Mouse (Mus musculus) kidney, embryonic 15.5 days (tissue): ENCODE results near the gene Tbx2. TPM values are rescaled to one million over a fixed set of nuclear protein-coding genes. Genes with fewer than 3 reads are reported as not detected.

Experiments
- ATAC-seq: fragments of 200-750 bp; cut with Nextera tagmentation; replicated peaks from 2 replicates; pipeline ENCODE4 v1.8.0; 2017; ENCODE audit warnings: moderate TSS enrichment; ENCODE audit not compliant: low FRiP score
- H3K27ac ChIP-seq: fragments of 300-500 bp; sonication (generic); 2 replicates; pipeline ENCODE4 v1.5.1; 2015; ENCODE audit warnings: mild to moderate bottlenecking, inconsistent platforms
- H3K27me3 ChIP-seq: fragments of 300-500 bp; sonication (generic); 2 replicates; pipeline ENCODE4 v1.6.1; 2015; ENCODE audit warnings: inconsistent platforms
- H3K36me3 ChIP-seq: fragments of 300-500 bp; sonication (generic); 2 replicates; pipeline ENCODE4 v1.6.1; 2015; ENCODE audit warnings: inconsistent platforms
- H3K4me1 ChIP-seq: fragments of 300-500 bp; sonication (generic); 2 replicates; pipeline ENCODE4 v1.6.1; 2015; ENCODE audit warnings: inconsistent platforms
- H3K4me2 ChIP-seq: fragments of 300-500 bp; sonication (generic); 2 replicates; pipeline ENCODE4 v1.6.1; 2015; ENCODE audit warnings: moderate library complexity, mild to moderate bottlenecking, inconsistent platforms
- H3K4me3 ChIP-seq: fragments of 300-500 bp; sonication (generic); replicated peaks from 2 replicates; pipeline ENCODE4 v1.5.1; 2015; ENCODE audit warnings: mild to moderate bottlenecking, inconsistent platforms
- H3K9ac ChIP-seq: fragments of 300-500 bp; sonication (generic); 2 replicates; pipeline ENCODE4 v1.6.1; 2015; ENCODE audit warnings: mild to moderate bottlenecking, inconsistent platforms
- H3K9me3 ChIP-seq: fragments of 300-500 bp; sonication (generic); replicated peaks from 2 replicates; pipeline ENCODE4 v1.6.1; 2016; ENCODE audit warnings: inconsistent platforms
- WGBS: fragments of 180-500 bp; shearing (Covaris S2); methylation state at CpG from one replicate; pipeline ENCODE4 v1.1.7; 2015; ENCODE audit warnings: mixed read lengths; 5-methylcytosine and 5-hydroxymethylcytosine counted together
- polyA plus RNA-seq: library from polyadenylated mRNA; unstranded; fragments of >200 nt; fragmentation: Nextera tagmentation; extraction: Ambion mirVana; gene quantifications from 2 replicates; pipeline ENCODE4 v1.2.1, GENCODE M21; 2015

Gene Tbx2
- polyA plus RNA-seq, 1 experiment from 2014 or later: 11.4 TPM

DNA sequence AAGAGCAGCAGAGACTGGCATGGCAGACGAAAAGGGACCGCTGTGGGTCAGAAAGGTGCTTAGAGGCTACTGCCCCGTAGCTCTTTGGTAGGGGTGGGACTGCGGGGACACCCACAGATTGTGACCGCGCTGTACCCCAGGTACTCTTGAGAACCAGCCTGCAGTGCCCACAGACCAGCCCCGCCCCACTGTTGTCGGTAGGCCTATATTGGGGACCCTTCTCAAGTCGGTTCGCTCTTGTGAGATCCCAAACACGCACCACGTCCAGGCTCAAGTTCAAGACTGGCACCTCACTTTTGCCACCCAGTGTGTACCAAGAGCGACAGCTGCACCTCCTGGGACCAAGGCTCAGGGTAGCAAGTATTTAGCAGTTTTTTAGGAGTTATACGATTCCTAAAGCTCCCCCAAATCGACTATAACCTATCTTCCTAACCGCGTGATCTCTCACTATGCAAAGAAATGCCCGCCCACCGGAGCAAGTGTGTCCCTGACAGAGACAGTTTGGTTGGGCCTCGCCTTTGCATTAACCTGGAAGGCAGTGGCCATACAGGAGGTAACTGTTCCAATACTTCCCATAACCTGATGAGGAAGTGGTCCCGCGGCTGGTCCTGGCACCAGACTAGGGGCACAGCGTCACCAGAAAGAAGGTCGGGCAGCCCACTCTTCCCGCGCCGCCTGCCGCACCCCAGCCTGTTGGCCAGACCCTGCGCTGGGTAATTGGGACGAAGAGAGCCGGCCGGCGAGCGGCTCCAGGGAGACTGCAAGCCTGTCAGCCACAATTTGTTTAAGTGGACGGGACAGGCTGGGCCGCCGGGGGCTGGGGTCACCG, 3.4 kb upstream of the Tbx2 start:
- peak overlapping the region; percentile 92 for H3K4me2 ChIP-seq
- H3K9me3 ChIP-seq: no peaks in the 10 kb centered on the region
- WGBS: 19% methylated on average over 36 of the region's 38 CpGs
- H3K9ac ChIP-seq: peak overlapping the region; percentile 87
- no peak for ATAC-seq
- peaks cover 86% of the 10 kb centered on the region for H3K4me1 ChIP-seq
- H3K36me3 ChIP-seq: no peaks in the 10 kb centered on the region
- peak overlapping the region; percentile 75 for H3K4me3 ChIP-seq
- H3K27me3 ChIP-seq: peaks cover 65% of the 10 kb centered on the region
- peak overlapping the region; percentile 94 for H3K27ac ChIP-seq

GRCm38 (mm10) chr11:85829520-85830440, 2.6 kb upstream of the Tbx2 start:
- peak overlapping the region; percentile 75 for H3K4me3 ChIP-seq
- peaks cover 70% of the 10 kb centered on the region for H3K27me3 ChIP-seq
- no peaks in the 10 kb centered on the region for H3K9me3 ChIP-seq
- H3K4me2 ChIP-seq: peak overlapping the region; percentile 92
- ATAC-seq: peak; percentile 23
- peak overlapping the region; percentile 87 for H3K9ac ChIP-seq
- 2% methylated on average over 61 of the region's 61 CpGs for WGBS
- H3K36me3 ChIP-seq: 0 out of 2 replicates have a peak, but pooled peaks cover 2% of the 10 kb centered on the region
- H3K27ac ChIP-seq: peak overlapping the region; percentile 94
- peaks cover 80% of the 10 kb centered on the region for H3K4me1 ChIP-seq

GRCm38 (mm10) chr11:85830901-85831341, 1.4 kb upstream of the Tbx2 start:
- Histone ChIP-seq H3K9me3 (no peaks in the 10 kb centered on the region), H3K27ac (peak overlapping the region; percentile 94), H3K36me3 (0 out of 2 replicates have a peak, but pooled peaks cover 5% of the 10 kb centered on the region), H3K27me3 (peaks cover 81% of the 10 kb centered on the region), H3K4me2 (peak overlapping the region; percentile 92), H3K4me3 (peak overlapping the region; percentile 75), H3K9ac (peak overlapping the region; percentile 87), H3K4me1 (peaks cover 71% of the 10 kb centered on the region)
- ATAC-seq: no peak
- 6% methylated on average over 17 of the region's 17 CpGs for WGBS

GRCm38 (mm10) chr11:85831656-85832230, 608 bp upstream of the Tbx2 start:
- peak overlapping the region; percentile 75 for H3K4me3 ChIP-seq
- peak overlapping the region; percentile 87 for H3K9ac ChIP-seq
- no peak for ATAC-seq

GRCm38 (mm10) chr11:85833081-85833521, 750 bp downstream of the Tbx2 start:
- ATAC-seq: no peak
- Histone ChIP-seq H3K4me3 (peak overlapping the region; percentile 75), H3K36me3 (0 out of 2 replicates have a peak, but pooled peaks cover 5% of the 10 kb centered on the region), H3K9ac (peak overlapping the region; percentile 87), H3K4me2 (peak overlapping the region; percentile 92), H3K27ac (peak overlapping the region; percentile 92), H3K4me1 (peaks cover 70% of the 10 kb centered on the region), H3K27me3 (peaks cover 88% of the 10 kb centered on the region), H3K9me3 (no peaks in the 10 kb centered on the region)
- WGBS: under 1% methylated on average over 36 of the region's 54 CpGs

More at GRCm38 (mm10) chr11:85831656-85832230, 608 bp upstream of the Tbx2 start:
- H3K27ac ChIP-seq: peak overlapping the region; percentile 94
- under 1% methylated on average over 33 of the region's 33 CpGs for WGBS
- H3K36me3 ChIP-seq: 0 out of 2 replicates have a peak, but pooled peaks cover 5% of the 10 kb centered on the region
- H3K4me1 ChIP-seq: peaks cover 70% of the 10 kb centered on the region
- peaks cover 88% of the 10 kb centered on the region for H3K27me3 ChIP-seq
- H3K4me2 ChIP-seq: peak overlapping the region; percentile 92
- no peaks in the 10 kb centered on the region for H3K9me3 ChIP-seq

- WGBS: 6% methylated on average over 11 of the region's 11 CpGs
- no peak for ATAC-seq
- Histone ChIP-seq H3K36me3 (0 out of 2 replicates have a peak, but pooled peaks cover 5% of the 10 kb centered on the region), H3K4me3 (peak overlapping the region; percentile 75), H3K9ac (peak overlapping the region; percentile 87), H3K4me2 (peak overlapping the region; percentile 92), H3K4me1 (peaks cover 68% of the 10 kb centered on the region), H3K9me3 (no peaks in the 10 kb centered on the region), H3K27me3 (peaks cover 90% of the 10 kb centered on the region), H3K27ac (peak overlapping the region; percentile 92)
Observed at GRCm38 (mm10) chr11:85833761-85834385, 1.5 kb downstream of the Tbx2 start.

DNA sequence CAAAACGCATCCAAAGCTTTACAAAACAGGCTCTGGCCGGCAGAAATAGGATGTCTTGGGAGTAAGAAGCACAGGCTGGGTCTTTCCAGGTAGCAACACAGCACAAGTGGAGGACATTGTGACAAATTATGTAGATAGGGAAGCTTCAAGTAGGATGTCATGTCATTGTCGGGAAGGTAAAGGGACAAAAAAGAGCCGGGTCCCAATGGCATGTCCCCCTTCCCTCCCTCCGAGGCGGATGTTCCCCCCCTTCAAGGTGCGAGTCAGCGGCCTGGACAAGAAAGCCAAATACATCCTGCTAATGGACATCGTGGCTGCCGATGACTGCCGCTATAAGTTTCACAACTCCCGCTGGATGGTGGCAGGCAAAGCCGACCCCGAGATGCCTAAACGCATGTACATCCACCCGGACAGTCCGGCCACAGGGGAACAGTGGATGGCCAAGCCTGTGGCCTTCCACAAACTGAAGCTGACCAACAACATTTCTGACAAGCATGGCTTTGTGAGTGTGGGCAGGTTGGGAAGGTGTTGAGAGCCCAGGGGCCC, 2.1 kb downstream of the Tbx2 start:
- H3K9me3 ChIP-seq: no peaks in the 10 kb centered on the region
- H3K4me2 ChIP-seq: peak overlapping the region; percentile 92
- H3K9ac ChIP-seq: peak overlapping the region; percentile 87
- H3K36me3 ChIP-seq: 0 out of 2 replicates have a peak, but pooled peaks cover 5% of the 10 kb centered on the region
- peaks cover 90% of the 10 kb centered on the region for H3K27me3 ChIP-seq
- no peak for ATAC-seq
- WGBS: 4% methylated on average over 17 of the region's 17 CpGs
- peak overlapping the region; percentile 75 for H3K4me3 ChIP-seq
- H3K4me1 ChIP-seq: peaks cover 64% of the 10 kb centered on the region
- peak overlapping the region; percentile 92 for H3K27ac ChIP-seq

DNA sequence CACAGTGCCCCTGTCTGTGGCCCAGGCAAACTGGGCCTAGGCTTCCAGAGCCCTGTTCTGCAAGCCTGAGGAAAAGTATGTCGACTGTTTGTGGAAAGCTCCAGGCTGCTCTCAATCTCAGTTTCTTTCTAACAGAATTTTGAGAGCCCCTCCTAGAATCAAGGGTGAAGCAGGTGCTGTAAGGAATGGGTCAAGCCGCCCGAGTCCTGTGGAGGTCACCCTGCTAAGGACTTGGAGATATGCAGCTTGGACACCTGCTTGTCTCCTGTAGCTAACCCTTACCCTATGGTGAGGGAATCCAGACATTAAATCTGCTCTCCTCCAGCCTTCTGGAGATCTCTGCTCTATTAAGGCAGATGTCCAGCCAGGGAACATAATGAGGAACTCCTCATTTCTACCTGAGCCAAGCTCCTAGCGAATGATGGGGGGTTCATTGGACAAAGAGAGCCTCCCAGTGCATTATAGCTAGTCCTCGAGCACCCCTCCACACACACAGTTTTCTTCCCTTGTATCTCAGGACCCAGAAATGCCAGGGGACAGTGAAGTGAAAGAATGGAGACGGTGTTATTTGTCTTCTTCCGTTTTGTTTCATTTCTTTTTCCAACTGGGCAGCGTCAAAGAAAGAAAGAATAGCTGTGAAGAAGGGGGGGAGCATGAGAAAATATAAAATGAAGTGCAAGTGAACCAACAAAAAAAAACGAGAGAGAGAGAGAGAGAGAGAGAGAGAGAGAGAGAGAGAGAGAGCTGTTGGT, 2.8 kb downstream of the Tbx2 start:
- H3K27me3 ChIP-seq: peaks cover 90% of the 10 kb centered on the region
- H3K4me1 ChIP-seq: peaks cover 64% of the 10 kb centered on the region
- peak overlapping the region; percentile 75 for H3K4me3 ChIP-seq
- ATAC-seq: no peak
- no peaks in the 10 kb centered on the region for H3K9me3 ChIP-seq
- peak overlapping the region; percentile 92 for H3K27ac ChIP-seq
- H3K4me2 ChIP-seq: peak overlapping the region; percentile 92
- 12% methylated on average over 9 of the region's 9 CpGs for WGBS
- H3K9ac ChIP-seq: peak overlapping the region; percentile 87
- H3K36me3 ChIP-seq: 0 out of 2 replicates have a peak, but pooled peaks cover 5% of the 10 kb centered on the region

DNA sequence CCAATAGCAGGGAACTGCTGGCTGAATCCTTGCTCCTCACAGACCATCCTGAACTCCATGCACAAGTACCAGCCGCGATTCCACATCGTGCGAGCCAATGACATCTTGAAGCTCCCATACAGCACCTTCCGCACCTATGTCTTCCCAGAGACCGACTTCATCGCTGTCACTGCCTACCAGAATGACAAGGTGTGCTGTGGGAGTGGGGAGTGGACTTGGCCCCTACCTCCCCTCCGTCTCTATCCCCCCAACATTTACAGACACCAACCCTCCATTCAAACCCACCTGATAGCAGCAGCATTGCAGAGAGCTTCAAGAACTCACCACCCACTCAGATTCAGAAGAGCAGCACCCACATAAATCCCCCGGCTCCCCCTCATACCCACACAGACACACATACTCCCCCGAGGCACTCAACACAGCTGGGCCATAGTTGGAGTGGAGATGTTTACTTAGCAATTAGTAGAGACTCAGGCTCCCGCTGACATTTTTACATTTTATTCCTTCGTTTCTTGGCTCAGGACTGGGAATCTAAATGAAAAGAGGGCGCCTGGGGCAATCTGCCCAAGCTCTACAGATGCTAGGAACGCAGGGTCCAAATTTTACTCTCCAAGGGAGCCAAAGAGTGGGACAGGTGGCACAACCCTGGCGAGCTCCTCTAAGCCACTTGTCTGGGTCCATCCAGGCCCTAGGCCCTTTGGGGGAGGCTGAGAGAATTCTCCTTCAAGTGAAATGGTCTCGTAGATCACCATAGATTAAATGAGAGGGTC, 3.6 kb downstream of the Tbx2 start:
- 10% methylated on average over 16 of the region's 16 CpGs for WGBS
- ATAC-seq: no peak

More for the DNA sequence above, 3.6 kb downstream of the Tbx2 start:
- peaks cover 9% of the 10 kb centered on the region; the same call in 1 of the 2 replicates for H3K36me3 ChIP-seq
- peak overlapping the region; percentile 92 for H3K27ac ChIP-seq
- peaks cover 92% of the 10 kb centered on the region for H3K27me3 ChIP-seq
- H3K4me1 ChIP-seq: peaks cover 64% of the 10 kb centered on the region
- H3K9ac ChIP-seq: peak overlapping the region; percentile 87
- H3K4me3 ChIP-seq: peak overlapping the region; percentile 75
- H3K4me2 ChIP-seq: peak overlapping the region; percentile 92
- no peaks in the 10 kb centered on the region for H3K9me3 ChIP-seq
